Mouse (Mus musculus) adrenal gland, postnatal 25 days (tissue): ENCODE measurements around the gene Tmem69. TPM values are rescaled to one million over a fixed set of nuclear protein-coding genes. Genes with fewer than 3 reads are reported as not detected.

Experiments used
- DNase-seq: peaks from one replicate; pipeline ENCODE4 v3.0.0; 2021; ENCODE audit warnings: mixed read lengths
- long read RNA-seq: library from polyadenylated mRNA; stranded (forward); transcript quantifications from one replicate; pipeline ENCODE4 v2.0.0, GENCODE M21; 2021
- total RNA-seq: library from RNA; stranded (reverse); gene quantifications from 2 replicates; pipeline ENCODE4 v1.2.3, GENCODE M21; 2021

The Tmem69 gene
- 20.7 and 26.7 TPM in 2 replicates for total RNA-seq
- long read RNA-seq, result 0 reads

- DNase-seq, result peak; percentile 65
Observed at GRCm38 (mm10) chr4:116555413-116556300, at the start of gene Tmem69. Gene Tmem69, minus strand, starts transcription at chr4:116555936.

GRCm38 (mm10) chr4:116596978-116597881 lies 41.5 kb upstream of the Tmem69 start:
- peak; percentile 89 for DNase-seq

- DNase-seq, result no peak
Observed at GRCm38 (mm10) chr4:116596379-116596778, 40.6 kb upstream of the Tmem69 start, which contains the start of gene Ccdc17. Gene Ccdc17, plus strand, starts transcription at chr4:116596654.

- no peak for DNase-seq
Observed at GRCm38 (mm10) chr4:116595793-116596192, 40.1 kb upstream of the Tmem69 start.

- peak; percentile 11 for DNase-seq
Observed at GRCm38 (mm10) chr4:116558151-116558882, 2.6 kb upstream of the Tmem69 start.

GRCm38 (mm10) chr4:116557306-116558121 lies 1.8 kb upstream of the Tmem69 start, which contains the start of gene Gpbp1l1:
Gene Gpbp1l1, plus strand, starts transcription at chr4:116557658.
- peak; percentile 99 for DNase-seq

GRCm38 (mm10) chr4:116556561-116557305 lies 997 bp upstream of the Tmem69 start:
- DNase-seq, result peak; percentile 92

- DNase-seq, result no peak
Observed at GRCm38 (mm10) chr4:116553035-116553434, 2.7 kb downstream of the Tmem69 start.

GRCm38 (mm10) chr4:116550432-116550831 lies 5.3 kb downstream of the Tmem69 start:
- DNase-seq, result no peak

GRCm38 (mm10) chr4:116537737-116538136 lies 18.0 kb downstream of the Tmem69 start:
- DNase-seq, result no peak

GRCm38 (mm10) chr4:116536351-116536750 lies 19.4 kb downstream of the Tmem69 start:
- no peak for DNase-seq

- no peak for DNase-seq
Observed at GRCm38 (mm10) chr4:116531109-116531508, 24.6 kb downstream of the Tmem69 start.

- DNase-seq, result peak; percentile 96
Observed at GRCm38 (mm10) chr4:116507425-116508218, 48.1 kb downstream of the Tmem69 start, which contains the start of gene Ipp. Gene Ipp, plus strand, starts transcription at chr4:116507549.

GRCm38 (mm10) chr4:116506886-116507424 lies 48.8 kb downstream of the Tmem69 start:
- no peak for DNase-seq

Other genes with a start within 250 kb of the Tmem69 start
- 40.7 and 46.7 TPM in 2 replicates for gene Mast2, start 91.8 kb downstream of the Tmem69 start, total RNA-seq
- gene Ipp, start 48.4 kb downstream of the Tmem69 start, total RNA-seq, result 14.8 and 22.1 TPM in 2 replicates
- gene Gpbp1l1, start 1.7 kb upstream of the Tmem69 start, total RNA-seq, result 96.5 and 97.4 TPM in 2 replicates
- 12.1 and 19.5 TPM in 2 replicates for gene Ccdc17, start 40.7 kb upstream of the Tmem69 start, total RNA-seq
- 30.9 and 37.1 TPM in 2 replicates for gene Nasp, start 72.0 kb upstream of the Tmem69 start, total RNA-seq
- 817 and 927 TPM in 2 replicates for gene Akr1a1, start 95.7 kb upstream of the Tmem69 start, total RNA-seq
- 777 and 778 TPM in 2 replicates for gene Prdx1, start 129.6 kb upstream of the Tmem69 start, total RNA-seq
- 29.4 and 32.0 TPM in 2 replicates for gene Mmachc, start 152.5 kb upstream of the Tmem69 start, total RNA-seq
- gene Ccdc163, start 152.6 kb upstream of the Tmem69 start, total RNA-seq, result 21.1 and 31.9 TPM in 2 replicates
- 4.8 and 9.0 TPM in 2 replicates for gene Tesk2, start 165.0 kb upstream of the Tmem69 start, total RNA-seq